Mouse (Mus musculus) embryonic stem cell, embryonic (primary cell): ENCODE measurements at regions not wholly inside any gene's neighbourhood (a gene's known extent, or its start where the extent isn't known, plus 50 kb on each side); places are given as distances from the start of the nearest gene placed in this dataset.

Source experiments
- CTCF ChIA-PET, 4 experiments: fragments of 300-600 bp in 2 of 4; fragments of 350-600 bp in 2 of 4; sonication (Branson Sonifier 250); formaldehyde crosslinking; loops; one replicate each; lab custom pipeline; 2022; ENCODE audit warnings: inconsistent platforms in 2 of 4; lab: Charles Lee
- POLR2A ChIA-PET, 4 experiments: fragments of 300-600 bp in 2 of 4; fragments of 350-600 bp in 2 of 4; sonication (Branson Sonifier 250); formaldehyde crosslinking; loops; one replicate each; lab custom pipeline; 2022; ENCODE audit warnings: antibody characterized with exemption in 4 of 4, inconsistent platforms in 1 of 4; lab: Charles Lee

DNA sequence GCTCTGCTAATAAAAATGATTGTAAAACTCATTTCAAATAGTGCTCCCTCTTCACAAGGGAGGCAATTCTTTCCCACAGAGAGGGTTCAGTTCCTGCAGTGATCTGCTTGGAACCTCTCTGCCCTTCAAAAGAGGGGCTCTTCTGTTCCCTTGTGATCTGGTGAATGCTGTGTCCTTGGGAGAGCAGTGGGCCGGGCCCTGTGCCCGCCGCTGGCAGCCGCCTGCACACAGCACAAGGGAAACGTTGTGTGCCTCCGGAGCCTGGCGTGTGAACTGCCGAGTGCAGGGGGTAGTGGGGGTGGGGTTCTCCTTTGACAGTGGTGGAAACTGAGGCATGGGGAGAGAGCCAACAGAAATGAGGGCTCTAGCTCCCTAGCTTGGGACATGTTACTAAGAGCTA is 54.4 kb upstream of the Csrp1 start:
- ChIA-PET POLR2A (interaction anchor here in 3 of 4 experiments (0.5 to 2.4 kb wide), 10 partner anchors 10 to 187 kb away, joined by 3 to 9 read pairs (median 3); no protein-coding TSS in a partner anchor), CTCF (interaction anchor here in 2 of 4 experiments (0.7 to 1.1 kb wide), 2 partner anchors 121 to 202 kb away, joined by 3 read pairs; no protein-coding TSS in a partner anchor)

DNA sequence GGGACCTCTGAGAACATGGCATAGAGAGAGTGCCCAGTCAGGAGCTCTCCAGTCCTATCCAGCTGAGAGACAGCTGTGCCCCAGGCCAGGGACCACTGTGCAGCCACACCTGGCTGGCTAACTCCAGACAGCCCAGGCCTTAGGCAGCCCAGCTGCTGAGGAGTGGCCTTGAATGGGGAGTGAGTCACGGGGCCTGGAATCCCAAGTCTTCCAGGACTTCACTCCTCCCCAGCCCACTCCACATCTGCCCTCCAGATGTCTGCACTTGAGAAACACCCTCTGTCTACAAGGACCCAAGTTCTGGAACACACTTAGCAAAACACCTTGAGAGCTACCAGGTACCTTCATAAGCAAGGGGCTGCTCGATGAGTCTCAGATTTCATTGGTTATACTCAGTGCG is 51.5 kb upstream of the Csrp1 start:
- ChIA-PET POLR2A (interaction anchor here in 3 of 4 experiments (0.6 to 4.8 kb wide), 41 partner anchors 8 to 514 kb away, joined by 3 to 34 read pairs (median 5); partner anchors contain the start of genes Elf3 (in 1 of the 3) and Phlda3 (in 1 of the 3)), CTCF (interaction anchor here (0.7 to 6.0 kb wide), 12 partner anchors 9 to 414 kb away, joined by 3 to 101 read pairs (median 4); no protein-coding TSS in a partner anchor)

DNA sequence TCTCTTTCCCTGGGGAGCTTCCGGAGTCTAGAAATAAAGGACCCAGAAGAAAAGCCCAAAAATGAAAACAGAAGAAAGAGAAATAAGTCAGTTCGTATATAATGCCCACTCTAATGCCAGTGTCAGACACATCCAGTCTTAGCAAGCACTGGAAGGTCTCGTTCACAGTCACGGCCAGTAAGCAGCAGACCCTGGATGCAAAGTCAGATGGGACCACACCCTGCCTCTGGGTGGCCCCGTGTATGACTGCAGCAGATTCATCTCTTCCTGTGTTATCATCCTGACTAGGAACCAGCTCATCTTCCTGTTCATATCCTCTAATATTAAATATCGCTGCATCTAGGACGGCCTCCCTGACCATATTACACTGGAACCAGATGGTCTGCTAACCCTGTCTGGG is 50.9 kb upstream of the Csrp1 start:
- POLR2A ChIA-PET, result interaction anchor here in 3 of 4 experiments (0.6 to 4.8 kb wide), 39 partner anchors 8 to 514 kb away, joined by 3 to 34 read pairs (median 5); partner anchors contain the start of gene Phlda3 (in 1 of the 3)
- CTCF ChIA-PET, result interaction anchor here (1.0 to 6.0 kb wide), 15 partner anchors 8 to 202 kb away, joined by 3 to 101 read pairs (median 5); no protein-coding TSS in a partner anchor

DNA sequence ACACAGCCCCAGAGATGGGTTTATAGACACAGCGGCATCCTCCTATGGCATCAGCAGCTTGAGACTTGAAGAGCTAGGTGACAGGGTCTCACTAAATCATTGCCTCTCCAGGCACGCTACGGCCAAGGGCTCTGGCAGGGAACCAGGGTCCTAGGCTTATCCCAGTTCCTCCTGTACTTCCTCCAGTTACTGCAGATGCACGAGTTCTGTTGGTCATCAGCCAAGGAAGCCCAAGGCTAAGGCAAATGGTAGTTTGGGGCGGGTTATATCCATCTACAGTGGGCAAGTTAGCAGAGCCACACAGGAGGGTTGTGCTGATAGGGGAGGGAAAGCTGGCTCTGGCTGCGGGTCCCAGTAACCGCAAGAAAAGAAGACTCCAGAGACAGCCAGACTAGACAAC is 50.1 kb upstream of the Csrp1 start:
- POLR2A ChIA-PET, result interaction anchor here in 3 of 4 experiments (0.9 to 4.8 kb wide), 22 partner anchors 10 to 252 kb away, joined by 3 to 34 read pairs (median 4); no protein-coding TSS in a partner anchor

More for the DNA sequence above, 50.1 kb upstream of the Csrp1 start:
- CTCF ChIA-PET, result interaction anchor here (0.6 to 6.0 kb wide), 53 partner anchors 14 to 564 kb away, joined by 3 to 101 read pairs (median 4); partner anchors contain the start of genes Lgr6 (in 1 of the 4), Rnpep (in 1 of the 4) and Tnni1 (in 1 of the 4)
